Mouse (Mus musculus) CH12.LX (cell line): ENCODE data around the gene Bcl11a.

Source experiments
- CTCF ChIP-seq, 2 experiments: IDR thresholded peaks in 1 of 2; conservative IDR thresholded peaks in 1 of 2; 2 replicates each; pipeline ENCODE4 v1.5.1; 2011 to 2012; ENCODE audit warnings: low read depth in 2 of 2, low read length in 2 of 2, improper control_type of control experiment in 1 of 2, inconsistent platforms in 1 of 2, mild to moderate bottlenecking in 1 of 2, moderate library complexity in 1 of 2
- EP300 ChIP-seq: IDR thresholded peaks from 2 replicates; pipeline ENCODE4 v1.6.1; 2011; ENCODE audit warnings: low read length, improper control_type of control experiment
- MAFK ChIP-seq: IDR thresholded peaks from 2 replicates; pipeline ENCODE4 v1.6.1; 2011; ENCODE audit warnings: low read length, improper control_type of control experiment; ENCODE audit not compliant: insufficient replicate concordance
- MAZ ChIP-seq: IDR thresholded peaks from 2 replicates; pipeline ENCODE4 v1.6.1; 2012; ENCODE audit warnings: low read depth, mild to moderate bottlenecking, inconsistent platforms, low read length, improper control_type of control experiment, moderate library complexity
- POLR2A ChIP-seq: IDR thresholded peaks from 2 replicates; pipeline ENCODE4 v1.6.1; 2011; ENCODE audit warnings: low read depth, mild to moderate bottlenecking, improper control_type of control experiment, low read length
- TCF12 ChIP-seq: IDR thresholded peaks from 2 replicates; pipeline ENCODE4 v1.6.1; 2014; ENCODE audit warnings: low read depth, mild to moderate bottlenecking, inconsistent platforms, low read length, improper control_type of control experiment
- USF2 ChIP-seq: conservative IDR thresholded peaks from 2 replicates; pipeline ENCODE4 v1.6.1; 2011; ENCODE audit warnings: low read depth, low read length, improper control_type of control experiment

GRCm38 (mm10) chr11:24084590-24084989 lies 6.7 kb downstream of the Bcl11a start:
- TF ChIP-seq CTCF (conservative IDR thresholded peaks at IDR 0.05 in 1 of 2, IDR thresholded peaks at IDR 0.05 in 1 of 2; ENCODE audit: low read depth in 2 of 2, low read length in 2 of 2) (no peak), USF2 (no peak), MAZ (no peak), POLR2A (no peak), TCF12 (no peak), MAFK (no peak), EP300 (no peak)
